Mouse (Mus musculus) telencephalon, adult 2 months (tissue): ENCODE results near the gene Acap1.
"Not testable (repeated sequence)": the region's sequence is repeated elsewhere in the genome, so short reads cannot be mapped to it uniquely, and the experiment has no call there.

Source experiments
- DNase-seq: peaks from one replicate; pipeline ENCODE4 v3.0.0-alpha.2; 2011; ENCODE audit warnings: low read depth, low spot score

Acap1 gene

DNA sequence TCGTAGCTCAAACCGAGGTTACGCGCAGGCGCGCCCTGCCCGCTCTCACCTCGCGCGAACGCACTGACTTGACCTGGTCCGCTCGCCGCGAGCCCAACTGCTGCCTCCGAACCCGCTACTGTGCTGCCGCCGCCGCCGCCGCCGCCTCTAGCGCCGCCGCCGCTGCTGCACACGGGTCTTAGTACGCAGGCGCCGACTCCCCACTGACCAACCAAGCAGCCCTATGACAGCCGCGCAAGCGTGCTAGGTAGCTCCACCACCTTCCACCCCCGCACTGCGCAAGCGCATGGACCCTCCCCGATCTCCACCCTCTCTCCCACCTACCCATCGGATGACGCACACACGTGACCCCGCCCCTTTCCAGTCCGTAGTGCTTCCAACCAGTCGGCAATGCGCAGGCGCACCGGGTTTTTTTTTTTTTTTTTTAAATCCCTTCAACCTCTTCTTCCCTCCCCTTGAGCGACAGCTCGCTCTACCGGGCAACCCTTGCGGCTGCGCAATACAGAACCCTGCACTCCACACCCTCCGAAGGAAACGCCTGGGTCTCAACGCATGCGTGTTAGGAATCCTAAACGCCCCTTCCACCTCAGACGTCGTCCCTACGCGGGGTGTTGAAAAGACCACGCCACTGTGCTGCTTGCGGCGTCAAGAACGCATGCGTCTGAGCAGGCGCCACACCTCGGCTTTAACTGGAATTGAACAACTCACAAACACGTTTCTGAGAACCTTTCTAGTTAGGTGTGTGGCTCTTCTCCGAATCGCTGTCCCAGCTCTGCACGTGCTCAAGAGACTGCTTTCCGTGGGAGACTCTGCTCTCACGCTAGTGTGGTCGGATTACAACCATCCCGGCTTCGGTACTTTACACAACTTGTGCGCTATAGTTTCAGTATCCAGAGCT is 26.0 kb upstream of the Acap1 start, which contains the start of gene Eif5a:
Gene Eif5a, minus strand, starts transcription at position 845 of the 898 bp plus-strand sequence.
- peak; percentile 100 for DNase-seq

DNA sequence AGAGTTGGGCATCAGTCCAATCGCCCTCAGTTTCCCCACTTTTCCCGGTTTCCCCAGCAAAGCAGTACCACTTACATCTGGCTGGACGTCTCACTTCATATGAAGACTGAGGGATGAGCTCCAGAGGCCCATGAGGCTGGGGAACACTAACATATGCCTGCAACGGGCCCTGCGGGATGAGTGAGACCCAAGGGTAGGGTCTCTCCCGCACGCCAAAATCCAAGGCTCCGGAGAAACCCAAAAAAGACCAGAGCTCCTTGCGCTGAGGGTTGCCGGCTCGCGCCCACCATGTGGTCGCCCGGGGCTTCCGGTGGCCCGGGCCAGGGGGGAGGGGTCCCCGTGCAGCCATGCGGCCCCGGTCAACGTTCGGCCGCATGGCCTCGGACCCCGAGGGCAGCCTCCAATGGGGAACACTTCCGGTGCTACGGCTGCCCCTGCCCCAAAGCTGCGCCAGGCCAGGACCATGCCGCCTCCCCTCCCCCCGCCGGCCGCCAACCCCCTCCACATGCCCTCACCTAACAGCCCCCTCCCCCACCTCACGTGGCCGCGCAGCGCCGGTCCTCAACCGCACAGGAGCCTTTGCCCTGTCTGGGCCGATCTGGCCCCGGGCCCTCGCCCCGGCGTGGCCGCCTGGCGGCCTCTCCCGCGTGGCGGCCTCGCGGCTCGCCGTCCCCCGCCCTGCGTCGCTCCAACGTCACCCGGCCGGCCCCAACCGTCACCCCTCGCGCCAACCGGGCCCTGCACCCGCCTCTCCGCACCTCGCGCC is 25.1 kb upstream of the Acap1 start:
- DNase-seq = no peak

GRCm38 (mm10) chr11:69919661-69920265 is 24.4 kb upstream of the Acap1 start:
- DNase-seq = peak; percentile 42

DNA sequence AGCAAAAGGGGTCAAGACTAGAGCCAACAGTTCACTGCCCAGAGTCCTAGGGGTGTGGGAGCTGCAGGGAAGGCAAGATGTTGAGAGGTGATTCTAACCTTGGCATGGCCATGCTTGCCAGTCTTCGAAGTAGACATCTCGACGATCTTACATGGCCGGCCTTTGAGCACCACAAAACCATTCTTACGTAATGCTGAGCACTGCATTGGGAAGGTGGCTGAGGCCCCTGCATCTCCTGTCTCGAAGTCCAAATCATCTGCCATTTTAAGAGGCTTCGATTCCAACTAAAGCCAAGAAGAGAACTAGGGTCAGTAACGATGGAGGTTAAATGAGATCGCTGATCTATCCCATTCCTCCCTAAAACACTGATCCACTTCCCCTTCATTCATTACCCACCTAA is 23.7 kb upstream of the Acap1 start:
- DNase-seq = no peak

DNA sequence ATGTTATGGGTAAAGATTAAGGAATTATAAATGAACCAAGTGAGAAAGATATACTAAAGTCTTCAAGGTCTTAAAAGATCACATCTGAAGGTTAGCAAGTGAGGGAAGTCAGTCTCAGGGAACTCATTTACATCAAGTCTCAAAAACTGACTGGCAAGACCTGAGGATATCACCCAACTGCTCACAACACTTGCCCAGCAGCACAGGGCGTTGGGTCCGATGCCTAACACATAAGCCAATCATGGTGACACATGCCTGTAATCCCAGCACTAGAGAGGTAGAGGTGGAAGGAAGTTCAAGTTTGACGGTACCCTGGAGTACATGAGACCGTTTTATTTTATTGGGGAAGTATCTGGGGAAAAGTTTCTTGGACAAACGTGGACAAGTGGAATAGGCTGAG is 22.8 kb upstream of the Acap1 start:
- DNase-seq = no peak

GRCm38 (mm10) chr11:69917379-69917948 is 22.1 kb upstream of the Acap1 start:
- DNase-seq = no peak

GRCm38 (mm10) chr11:69916652-69917378 is 21.5 kb upstream of the Acap1 start:
- not testable (repeated sequence) for DNase-seq

DNA sequence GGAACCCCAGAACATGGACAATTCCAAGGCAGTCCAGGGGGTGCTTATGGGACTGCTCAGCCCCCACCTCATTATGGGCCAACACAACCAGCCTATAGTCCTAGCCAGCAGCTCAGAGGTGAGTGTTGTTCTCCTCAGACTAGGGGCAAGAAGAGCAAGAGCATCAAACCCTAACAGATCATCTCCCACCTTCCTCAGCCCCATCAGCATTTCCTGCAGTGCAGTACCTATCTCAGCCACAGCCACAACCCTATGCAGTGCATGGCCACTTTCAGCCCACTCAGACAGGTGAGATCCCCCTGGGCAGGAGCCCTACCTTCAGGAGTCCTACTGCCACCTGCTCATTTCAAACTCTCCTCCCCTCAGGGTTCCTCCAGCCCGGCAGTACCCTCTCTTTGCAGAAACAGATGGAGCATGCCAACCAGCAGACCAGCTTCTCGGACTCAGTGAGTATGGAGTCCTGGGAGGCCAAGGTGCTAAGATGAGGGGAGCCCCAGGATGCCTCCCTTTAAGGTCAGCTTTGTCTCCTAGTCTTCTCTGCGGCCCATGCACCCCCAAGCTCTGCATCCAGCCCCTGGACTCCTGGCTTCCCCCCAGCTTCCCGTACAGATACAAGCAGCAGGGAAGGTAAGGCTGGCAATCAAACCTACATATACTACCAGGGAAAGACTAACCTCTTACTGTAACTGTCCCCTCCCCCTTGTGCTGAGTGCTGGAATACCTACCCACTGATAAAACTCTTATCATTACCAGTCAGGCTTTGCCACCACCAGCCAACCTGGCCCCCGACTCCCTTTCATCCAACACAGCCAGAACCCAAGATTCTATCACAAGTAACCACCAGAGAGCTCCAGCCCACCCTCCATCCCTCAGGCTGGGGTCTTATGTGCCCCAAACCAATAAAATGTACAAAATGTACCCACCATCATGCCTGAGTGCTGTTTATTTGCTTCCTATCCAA is 20.6 kb upstream of the Acap1 start:
- DNase-seq = no peak

DNA sequence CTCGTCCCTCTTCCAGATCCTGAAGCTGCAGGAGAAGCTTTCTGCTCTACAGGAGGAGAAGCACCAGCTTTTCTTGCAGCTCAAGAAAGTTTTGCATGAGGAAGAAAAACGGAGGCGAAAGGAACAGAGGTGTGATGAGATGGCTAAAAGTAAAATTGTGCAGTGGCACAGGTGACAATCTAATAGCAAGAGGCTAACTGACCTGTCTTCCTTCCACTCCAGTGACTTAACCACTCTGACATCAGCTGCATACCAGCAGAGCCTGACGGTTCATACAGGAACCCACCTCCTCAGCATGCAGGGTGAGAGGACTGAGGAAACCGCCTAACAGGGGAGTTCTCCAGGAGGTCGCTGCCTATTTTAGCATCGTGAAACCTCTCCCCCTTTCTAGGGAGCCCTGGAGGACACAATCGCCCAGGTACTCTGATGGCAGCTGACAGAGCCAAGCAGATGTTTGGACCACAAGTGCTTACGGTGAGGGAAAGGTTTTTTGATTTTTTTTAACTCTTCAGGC is 19.6 kb upstream of the Acap1 start:
- no peak for DNase-seq

- DNase-seq = no peak
These were observed 19.0 kb upstream of the Acap1 start for GRCm38 (mm10) chr11:69914372-69914764.

DNA sequence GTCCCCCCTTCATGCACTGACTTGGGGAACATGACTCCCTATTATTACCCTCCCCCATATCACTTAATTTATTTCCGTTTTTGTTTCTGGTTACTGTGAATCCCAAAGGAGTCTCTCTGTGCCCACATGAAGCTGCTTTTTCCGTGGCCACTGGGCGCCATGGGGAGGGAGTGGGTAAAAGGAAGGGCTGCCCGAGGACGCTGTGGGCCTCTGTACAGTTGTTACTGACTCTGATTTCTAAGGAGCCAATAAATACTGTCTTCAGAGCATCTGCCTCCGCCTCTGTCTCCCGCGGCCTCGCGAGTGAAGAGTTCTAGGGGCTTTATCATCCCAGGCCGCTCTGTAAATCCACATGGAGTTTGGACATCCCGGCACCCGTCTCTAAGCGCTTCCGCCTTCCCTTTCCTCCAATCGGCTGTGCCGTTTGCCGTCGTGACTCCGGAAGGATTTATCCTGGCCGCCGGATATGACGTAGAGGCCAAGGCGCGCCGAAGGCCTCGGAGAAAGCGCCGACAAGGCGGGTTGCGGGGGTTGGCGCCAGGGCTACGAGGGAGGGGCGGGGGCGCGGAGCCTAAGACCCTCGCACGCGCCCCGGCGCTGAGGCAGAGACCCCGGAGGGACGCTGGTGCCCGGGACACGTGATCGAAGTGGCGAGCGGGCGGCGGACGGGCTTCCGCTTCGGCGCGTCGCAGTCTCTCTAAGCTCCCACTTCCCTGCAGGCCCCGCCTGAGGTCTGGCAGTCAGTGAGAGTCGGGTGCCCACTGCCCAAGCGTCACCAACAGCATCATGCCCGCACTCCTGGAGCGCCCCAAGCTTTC is 18.4 kb upstream of the Acap1 start, which contains the start of gene Gps2:
Gene Gps2, plus strand, starts transcription at position 335 of the 818 bp plus-strand sequence.
- DNase-seq = peak; percentile 96

DNA sequence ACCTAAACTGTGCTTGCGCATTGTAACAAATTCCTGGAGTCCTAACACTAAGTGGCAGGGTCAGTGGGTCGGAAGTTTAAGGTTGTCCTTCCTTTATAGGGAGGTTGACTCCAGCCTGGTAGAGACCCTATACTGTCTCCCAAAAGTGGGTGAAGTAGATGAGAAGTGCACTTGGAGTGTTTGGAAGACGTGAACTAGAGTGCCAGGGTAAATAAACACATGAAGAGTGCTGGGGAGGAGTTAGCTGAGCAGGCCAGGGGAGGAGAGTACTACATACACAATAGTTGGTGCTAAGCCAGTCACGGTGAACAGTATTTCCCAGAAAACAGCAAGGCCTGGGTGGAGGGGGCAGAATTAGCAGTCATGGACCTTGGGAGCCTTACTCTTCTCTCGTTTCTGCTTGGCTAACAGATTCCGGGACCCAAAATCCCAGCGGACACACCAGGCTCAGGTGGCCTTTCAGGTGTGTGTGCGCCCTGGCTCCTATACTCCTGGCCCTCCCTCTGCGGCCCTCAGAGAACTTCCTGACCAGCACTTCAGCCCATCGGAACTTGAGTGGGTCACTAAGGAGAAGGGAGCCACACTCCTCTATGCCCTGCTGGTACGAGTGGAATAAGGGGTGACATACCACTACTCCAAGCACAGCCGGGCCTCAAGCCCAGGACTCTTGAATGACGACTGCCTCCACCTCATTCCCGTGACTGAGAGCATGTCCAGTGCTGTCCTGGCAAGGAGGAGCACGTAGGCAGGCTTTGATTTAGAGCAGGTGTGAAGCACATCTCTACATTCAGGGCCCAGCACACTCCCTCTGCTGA is 17.6 kb upstream of the Acap1 start:
- DNase-seq = no peak

DNA sequence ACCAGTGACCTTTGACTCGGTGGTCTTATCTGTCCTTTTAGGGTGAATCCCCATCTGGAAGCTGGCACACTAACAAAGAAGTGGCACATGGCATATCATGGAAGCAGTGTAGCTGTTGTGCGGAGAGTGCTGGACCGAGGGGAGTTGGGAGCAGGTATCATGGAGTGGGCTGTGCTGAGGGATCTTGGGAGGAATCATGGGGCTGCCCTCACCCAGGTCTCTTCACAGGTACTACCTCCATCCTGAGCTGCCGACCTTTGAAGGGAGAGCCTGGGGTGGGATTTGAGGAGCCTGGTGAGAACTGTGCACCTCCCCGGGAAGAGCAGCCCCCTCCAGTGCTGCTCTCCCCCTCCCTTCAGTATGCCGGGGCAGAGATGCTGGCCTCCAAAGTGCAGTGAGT is 16.4 kb upstream of the Acap1 start:
- DNase-seq = no peak

DNA sequence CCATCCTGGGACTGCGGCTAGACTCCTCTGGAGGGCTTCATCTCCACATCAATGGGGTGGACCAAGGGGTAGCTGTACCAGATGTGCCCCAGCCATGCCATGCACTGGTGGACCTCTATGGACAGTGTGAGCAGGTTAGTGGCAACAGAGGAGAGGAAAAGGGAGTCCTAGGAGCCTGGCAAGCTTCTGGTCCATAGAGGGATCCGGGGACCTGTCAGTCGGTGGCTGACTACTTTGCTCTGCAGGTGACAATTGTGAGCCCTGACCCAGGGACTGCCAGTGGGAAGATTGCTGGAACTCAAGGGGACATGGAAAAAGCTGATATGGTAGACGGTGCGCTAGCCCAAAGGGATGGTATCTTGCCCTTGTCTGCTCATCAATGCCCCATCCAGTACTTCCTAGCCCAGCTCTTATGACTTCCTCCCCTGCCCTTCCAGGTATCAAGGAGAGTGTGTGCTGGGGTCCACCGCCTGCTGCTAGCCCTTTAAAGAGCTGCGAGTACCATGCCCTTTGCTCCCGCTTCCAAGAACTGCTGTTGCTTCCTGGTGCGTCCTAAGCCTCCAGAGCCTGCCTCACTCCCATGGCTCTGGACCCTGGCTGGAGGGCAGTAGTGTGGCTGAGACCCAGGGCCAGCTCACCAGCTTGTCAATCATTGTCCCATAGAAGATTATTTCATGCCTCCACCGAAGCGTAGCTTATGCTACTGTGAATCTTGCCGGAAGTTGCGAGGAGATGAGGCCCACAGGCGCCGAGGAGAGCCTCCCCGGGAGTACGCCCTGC is 15.6 kb upstream of the Acap1 start:
- DNase-seq = no peak

DNA sequence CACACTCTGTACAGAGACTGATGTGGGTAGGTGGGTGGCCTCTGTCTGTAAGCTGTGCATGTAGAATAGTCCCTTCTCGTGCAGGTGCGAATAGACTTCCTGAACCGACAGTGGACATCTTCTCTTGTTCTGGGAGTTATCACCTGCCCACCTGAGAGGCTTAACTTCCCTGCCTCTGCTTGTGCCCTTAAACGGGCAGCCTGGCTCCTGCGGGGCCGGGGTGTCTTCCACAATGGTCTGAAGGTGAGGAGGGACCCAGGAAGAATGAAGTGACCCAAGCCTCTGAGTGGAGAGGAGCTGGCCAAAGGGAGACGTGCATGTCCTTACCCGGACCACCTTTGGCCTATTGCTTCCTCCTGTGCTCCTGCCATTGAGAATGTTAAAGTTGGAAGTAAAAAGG is 14.8 kb upstream of the Acap1 start:
- DNase-seq = no peak

DNA sequence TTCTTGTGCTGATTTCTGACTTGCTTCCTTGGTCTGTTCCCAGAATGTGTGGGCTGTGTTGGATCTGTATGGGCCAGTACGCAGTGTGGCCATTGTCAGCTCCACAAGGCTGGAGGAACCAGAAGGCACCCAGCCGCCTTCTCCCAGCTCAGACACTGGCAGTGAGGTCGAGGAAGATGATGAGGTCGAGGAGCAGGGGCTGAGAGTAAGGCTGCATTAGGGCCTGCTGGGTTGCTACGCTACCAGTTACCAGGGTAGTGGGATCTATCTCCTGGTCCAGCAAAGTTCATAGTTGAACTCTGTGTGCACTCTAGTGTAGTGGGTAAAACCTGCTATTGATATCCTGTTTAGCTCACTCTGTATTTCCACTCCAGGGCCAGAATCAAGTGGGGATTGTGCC is 13.8 kb upstream of the Acap1 start:
- no peak for DNase-seq

DNA sequence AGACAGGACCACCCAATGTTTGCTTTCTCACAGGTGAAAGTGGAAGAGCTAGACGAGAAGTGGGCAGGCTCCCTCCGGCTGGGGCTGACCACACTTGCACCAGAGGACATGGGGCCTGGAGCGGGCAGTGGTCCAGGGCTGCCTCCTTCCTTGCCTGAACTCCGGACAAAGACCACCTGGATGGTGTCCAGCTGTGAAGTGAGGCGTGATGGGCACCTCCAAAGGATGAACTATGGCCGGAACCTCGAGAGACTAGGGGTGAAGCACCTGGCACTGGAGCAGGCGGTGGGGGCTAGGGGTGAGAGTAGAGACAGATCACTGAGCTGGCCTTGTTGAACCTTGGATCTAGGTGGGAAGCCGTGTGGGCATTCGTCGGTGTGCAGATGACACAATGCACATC is 13.3 kb upstream of the Acap1 start:
- no peak for DNase-seq
